Mouse (Mus musculus): ENCODE measurements around the gene Arnt2. TPM values are rescaled to one million over a fixed set of nuclear protein-coding genes. Genes with fewer than 3 reads are reported as not detected.

Gene Arnt2
- 100 to 1,000 TPM; 209 to 210 TPM for total RNA-seq (2021)

DNA sequence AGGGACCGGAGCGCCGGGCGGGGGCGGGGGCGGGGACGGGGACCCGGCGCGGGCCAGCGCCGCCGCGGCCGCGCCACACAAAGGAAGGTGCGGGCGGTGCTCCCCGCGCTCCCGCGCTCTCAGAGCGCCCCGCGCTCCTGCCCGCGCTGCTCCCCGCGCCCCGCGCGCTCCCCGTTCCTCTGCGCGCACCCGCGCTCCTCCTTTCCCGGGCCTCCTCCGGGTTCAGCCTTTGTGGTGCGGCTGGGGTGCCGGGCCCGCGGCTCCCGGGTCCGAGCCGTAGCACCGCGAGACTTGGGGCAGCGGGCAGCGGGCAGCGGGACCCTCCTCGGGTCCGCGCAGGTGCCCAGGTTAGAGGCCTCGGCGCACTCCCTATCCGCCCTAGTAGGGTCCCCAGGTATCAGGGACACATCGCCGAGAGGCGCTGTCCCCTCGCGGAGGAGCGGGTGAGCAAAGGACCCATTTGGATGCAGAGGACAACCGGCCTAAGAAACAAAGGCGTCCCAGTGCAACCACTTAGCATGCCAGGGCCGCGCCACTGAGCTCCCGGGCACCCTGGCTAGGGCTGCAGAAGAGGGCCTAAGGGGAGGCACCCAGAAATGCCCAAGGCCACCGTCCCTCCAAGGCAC is at the start of gene Arnt2:
Gene Arnt2 (minus strand): TSS at position 281 of the 626 bp plus-strand sequence.
- intact Hi-C loops (cut with DNase I) = no loop called here
- DNase-seq = peak; percentile 77

DNA sequence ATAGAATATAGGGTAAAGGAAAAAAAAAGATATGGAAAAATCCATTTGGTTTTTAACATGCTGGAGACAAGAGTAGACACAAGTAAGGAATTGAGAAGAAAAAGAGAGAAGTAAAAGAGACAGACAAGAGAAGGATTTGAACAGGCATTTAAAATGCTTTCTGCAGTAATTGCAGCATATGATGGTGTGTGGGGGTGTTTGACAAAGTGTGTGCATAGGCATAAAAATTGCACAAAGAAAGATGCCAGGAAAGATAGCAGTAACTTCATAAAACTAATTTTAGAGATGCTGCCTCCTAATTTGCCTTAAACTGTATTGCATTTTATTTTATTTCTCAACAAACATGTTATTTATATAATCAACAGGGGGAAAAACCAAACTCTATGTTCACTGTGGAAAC is 41.7 kb upstream of the Arnt2 start:
- intact Hi-C loops (cut with DNase I) = no loop called here

GRCm38 (mm10) chr7:84449066-84449465 is 39.1 kb upstream of the Arnt2 start:
- peak; percentile 92 for DNase-seq
- intact Hi-C loops (cut with DNase I) = no loop called here

More for the DNA sequence above, 41.7 kb upstream of the Arnt2 start:
- no peak for DNase-seq

DNA sequence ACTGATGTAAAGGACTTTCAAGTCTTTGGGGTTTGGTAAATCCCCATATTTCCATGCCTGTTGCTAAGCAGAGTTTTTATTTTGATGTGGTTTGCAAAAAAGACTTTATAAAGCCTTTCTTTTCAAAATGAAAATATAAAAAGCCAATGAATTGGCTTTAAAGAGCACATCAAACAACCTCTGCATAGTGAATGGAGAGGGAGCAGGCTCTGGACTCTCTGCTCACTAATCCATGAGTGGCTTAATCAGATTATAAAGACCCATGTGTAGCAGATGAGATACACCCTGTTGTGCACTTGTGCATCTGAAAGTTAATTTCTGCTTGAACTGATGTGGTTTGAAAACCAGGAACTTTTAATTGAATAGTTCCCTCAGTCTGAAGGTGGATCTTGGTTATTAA is 38.5 kb upstream of the Arnt2 start:
- intact Hi-C loops (cut with DNase I) = no loop called here
- DNase-seq = no peak

DNA sequence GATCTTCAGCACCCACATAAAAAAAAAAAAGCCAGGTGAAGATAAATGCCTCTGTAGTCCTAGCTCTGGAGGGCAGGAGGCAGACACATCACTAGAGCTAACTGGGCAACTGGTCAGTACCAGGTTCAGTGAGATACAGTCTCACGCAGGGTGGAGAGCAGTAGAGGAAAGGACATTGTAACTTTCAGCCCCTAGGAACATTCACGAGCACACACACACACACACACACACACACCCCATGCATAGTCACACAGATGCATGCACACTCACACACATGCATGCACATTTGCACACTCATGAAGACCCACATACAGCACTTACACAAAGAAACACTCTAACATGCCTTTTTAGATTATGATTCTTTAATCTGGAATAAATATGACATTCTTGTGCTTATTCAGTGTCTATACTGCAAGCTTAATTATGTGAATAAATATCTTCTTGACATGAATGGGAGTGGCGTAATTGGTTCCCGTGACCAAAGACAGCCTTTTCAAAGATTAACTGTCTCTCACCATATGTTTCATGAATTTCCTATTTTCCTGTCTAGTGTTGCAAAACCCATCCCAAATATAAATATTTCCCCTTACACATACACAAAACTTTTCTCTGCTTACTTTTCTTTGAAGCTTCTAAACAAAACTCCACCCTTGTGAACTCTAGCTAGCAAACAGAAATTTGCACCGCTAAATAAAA is 37.9 kb upstream of the Arnt2 start:
- no peak for DNase-seq
- intact Hi-C loops (cut with DNase I) = no loop called here

GRCm38 (mm10) chr7:84447060-84447459 is 37.1 kb upstream of the Arnt2 start:
- intact Hi-C loops (cut with DNase I) = no loop called here
- peak; percentile 56 for DNase-seq

- intact Hi-C loops (cut with DNase I) = no loop called here
- no peak for DNase-seq
Measured at GRCm38 (mm10) chr7:84442343-84442911, 32.5 kb upstream of the Arnt2 start.

- no peak for DNase-seq
- intact Hi-C loops (cut with DNase I) = no loop called here
Measured at GRCm38 (mm10) chr7:84439606-84440005, 29.6 kb upstream of the Arnt2 start.

- intact Hi-C loops (cut with DNase I) = no loop called here
- no peak for DNase-seq
Measured at GRCm38 (mm10) chr7:84434901-84435300, 24.9 kb upstream of the Arnt2 start.

DNA sequence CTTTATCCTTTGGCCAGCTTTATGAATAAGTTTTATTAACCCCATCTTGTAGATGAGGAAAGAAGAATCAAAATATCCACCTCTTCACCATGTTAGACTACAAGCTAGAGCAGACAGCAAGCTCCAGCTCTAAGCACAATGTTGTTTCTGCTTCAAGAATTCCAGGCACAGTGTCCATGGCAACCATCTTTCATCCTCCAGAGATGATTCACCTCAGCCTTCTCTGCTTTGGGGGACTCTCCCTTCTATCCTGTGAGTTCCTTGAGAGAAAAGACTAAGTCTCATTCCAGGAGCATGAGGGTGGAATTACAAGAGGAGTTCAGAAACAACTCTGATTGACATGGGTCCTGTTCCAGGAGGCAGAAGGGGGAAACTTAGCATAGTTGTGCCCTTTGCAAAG is 22.2 kb upstream of the Arnt2 start:
- intact Hi-C loops (cut with DNase I) = no loop called here

GRCm38 (mm10) chr7:84427221-84427620 is 17.2 kb upstream of the Arnt2 start:
- DNase-seq = no peak
- intact Hi-C loops (cut with DNase I) = no loop called here

More for the DNA sequence above, 22.2 kb upstream of the Arnt2 start:
- no peak for DNase-seq

DNA sequence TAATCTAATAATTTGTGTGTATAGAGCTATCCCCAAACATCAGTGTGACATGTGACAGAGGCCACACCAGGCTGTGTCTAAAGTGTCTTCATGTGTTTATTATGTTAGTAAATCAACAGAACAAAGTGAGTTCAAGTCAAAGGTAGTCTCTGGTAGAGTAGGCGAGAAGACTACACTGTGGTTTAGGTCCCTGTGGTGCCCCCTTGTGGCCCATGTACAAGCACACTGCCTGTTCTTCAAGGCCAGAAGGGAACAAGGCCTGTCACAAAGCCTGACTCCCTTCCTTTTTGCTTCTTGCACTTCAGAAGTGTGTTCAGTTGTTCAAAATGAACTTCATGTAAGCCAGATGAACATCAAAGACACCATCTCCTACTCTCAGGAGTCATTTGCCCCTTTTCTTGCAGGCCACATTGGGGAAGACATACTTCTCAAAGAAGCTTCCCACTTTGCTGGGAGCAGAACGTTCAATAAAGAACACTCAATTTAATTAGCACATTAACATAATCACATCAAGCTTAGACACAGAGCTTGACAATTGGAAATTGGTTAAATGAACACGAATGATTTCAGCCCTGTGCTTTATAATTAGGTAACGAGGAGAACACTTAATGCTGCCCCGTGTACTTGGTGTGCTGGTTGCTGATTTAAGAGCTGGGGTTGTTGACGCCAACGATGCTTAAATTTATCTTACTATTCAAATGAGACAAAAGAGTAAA is 14.9 kb upstream of the Arnt2 start:
- peak; percentile 37 for DNase-seq
- intact Hi-C loops (cut with DNase I) = no loop called here

DNA sequence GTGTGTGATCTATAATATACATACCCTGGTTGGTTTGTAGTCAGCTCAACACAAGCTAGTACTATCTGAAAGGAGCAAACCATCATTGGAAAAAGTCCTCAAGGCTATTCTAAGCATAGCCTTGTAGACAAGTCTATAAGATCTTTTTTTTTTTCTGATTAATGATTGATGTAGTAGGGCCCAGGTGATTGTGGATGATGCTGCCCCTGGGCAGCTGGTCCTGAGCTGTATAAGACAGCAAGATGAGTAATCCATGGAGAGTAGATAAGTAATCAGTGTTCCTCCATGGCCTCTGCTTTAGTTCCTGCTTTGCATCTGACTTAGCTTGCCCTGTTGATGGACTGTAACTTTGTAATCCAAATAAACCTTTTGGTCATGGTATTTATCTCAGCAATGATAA is 11.8 kb upstream of the Arnt2 start:
- no peak for DNase-seq
- intact Hi-C loops (cut with DNase I) = no loop called here

GRCm38 (mm10) chr7:84421291-84421665 is 11.3 kb upstream of the Arnt2 start:
- intact Hi-C loops (cut with DNase I) = no loop called here
- no peak for DNase-seq

DNA sequence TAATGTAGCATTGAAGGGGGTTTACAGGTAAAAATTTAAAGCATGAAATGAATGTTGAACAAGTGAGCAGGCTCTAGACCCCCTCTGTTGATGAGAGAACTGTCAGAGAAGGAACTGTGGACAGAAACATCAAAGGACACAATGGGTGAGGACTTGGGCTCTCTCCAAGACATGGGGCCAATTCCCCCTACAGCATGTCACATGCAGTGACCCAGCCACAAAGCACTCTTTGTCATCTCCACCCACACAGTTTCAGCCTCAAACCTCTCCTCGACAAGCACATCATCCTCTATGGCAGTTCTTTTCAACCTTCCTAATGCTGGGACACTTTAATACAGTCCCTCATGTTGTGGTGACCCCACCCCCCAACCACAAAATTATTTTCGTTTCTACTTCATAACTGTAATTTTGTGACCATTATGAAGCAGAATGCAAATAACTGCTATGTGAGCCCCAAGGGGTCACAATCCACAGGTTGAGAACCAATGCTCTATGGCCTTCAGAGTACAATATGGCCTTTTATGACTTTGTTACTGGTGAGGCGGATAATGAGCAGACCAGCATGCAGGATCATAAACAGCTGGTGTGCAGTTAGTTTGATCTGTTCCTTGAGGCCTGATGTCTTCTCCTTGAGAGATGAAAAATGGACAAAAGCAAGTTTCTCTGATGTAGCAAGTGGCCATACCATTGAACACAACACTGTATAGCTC is 10.8 kb upstream of the Arnt2 start:
- DNase-seq = no peak
- intact Hi-C loops (cut with DNase I) = no loop called here

DNA sequence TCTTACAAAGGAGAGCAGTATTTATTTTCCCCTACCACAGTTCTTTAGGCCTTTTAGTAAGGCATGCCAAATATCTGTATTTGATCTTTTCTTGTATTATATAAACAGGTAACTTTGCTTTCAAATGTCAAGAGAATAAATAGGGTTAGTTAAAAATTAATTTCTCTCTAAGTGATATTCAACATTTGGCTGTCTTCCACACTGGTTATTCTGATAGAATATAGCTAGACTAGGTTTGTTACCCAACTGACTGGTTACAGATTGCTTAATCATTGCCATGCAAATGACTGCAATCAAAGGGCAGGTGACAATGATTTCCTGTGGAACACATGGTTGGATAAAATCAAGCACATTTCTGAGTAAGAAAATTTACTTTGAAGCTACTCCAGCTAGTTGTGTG is 7.5 kb upstream of the Arnt2 start:
- intact Hi-C loops (cut with DNase I) = no loop called here

DNA sequence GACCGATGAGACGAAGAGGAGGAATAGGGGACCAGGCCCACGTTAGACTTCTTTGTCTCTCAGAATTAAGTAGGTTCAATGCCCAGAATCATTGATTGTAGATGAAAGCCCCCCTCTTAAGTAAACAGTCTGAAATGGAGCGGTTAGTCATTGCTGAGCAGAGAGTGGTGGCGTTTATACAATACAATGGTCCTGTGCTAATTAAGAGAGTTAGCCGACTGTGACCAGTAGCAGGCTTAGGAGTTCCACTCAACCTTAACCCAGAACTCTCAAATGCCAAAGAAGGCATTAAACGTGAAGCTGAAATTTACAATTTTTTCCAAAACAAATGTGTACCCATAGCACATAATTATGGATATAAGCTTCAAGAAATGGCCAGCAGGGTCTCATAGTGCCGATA is 2.6 kb upstream of the Arnt2 start:
- intact Hi-C loops (cut with DNase I) = no loop called here
- DNase-seq = no peak

More for the DNA sequence above, 7.5 kb upstream of the Arnt2 start:
- no peak for DNase-seq

DNA sequence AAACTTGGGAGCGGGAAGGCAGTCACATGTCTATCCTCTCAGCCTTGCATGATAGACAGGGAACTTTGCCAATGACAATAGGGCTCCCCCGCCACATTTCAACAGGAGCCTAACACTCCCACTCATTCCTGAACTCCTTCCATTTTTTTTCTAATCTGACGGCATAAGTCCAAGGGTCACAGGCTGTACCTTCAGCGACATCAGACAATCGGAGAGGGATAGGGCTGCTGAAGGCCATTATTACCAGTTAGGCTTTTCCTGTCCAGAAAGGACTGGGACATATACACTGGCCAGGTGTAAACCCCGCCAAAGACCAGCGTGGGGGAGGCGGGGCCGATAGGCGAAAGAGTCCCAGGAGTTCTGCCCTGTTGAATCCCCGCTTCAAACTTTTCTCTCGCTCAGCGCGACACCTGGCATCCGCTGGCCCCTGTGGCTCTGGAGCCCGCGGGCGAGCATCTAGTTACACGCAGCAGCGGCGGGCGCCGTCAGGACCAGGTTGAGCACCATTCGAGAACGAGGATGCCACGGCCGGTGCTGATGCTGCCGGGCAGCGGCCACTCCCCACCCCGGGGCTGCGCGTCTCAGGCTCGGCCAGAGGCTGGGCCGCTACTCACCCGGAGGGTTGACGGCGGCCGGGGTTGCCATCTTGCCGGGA is 608 bp downstream of the Arnt2 start:
- intact Hi-C loops (cut with DNase I) = no loop called here
- DNase-seq = peak; percentile 62

GRCm38 (mm10) chr7:84408282-84408681 is 1.7 kb downstream of the Arnt2 start:
- no peak for DNase-seq
- intact Hi-C loops (cut with DNase I) = no loop called here

DNA sequence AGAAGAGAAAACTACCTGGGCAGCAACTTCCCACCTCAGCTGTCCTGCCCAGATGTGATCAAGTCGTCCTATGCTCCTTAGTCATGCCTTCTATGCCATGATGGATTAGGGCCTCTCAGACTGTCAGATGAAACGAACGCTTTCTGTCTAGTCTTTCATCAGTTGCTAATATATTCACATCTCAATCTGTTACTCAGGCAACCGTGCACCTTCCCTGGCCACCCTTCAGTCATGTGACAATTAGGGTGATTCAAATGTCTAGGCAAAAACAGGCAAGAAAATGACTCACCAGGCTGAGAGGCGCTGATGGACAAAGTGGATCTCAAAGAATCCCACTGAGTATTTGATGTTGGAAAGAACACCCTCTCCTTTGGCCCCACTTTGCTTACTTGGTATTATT is 6.6 kb downstream of the Arnt2 start:
- intact Hi-C loops (cut with DNase I) = no loop called here
- DNase-seq = no peak
